Mouse (Mus musculus) heart, embryonic 12.5 days (tissue): ENCODE data around the gene Ccnl2. TPM values are rescaled to one million over a fixed set of nuclear protein-coding genes. Genes with fewer than 3 reads are reported as not detected.
A peak's percentile ranks its signal among the peaks of the same experiment; 100 is the strongest.

Experiments used
- ATAC-seq: fragments of 200-750 bp; cut with Nextera tagmentation; 2 replicates; pipeline ENCODE4 v1.8.0; 2017; ENCODE audit warnings: moderate TSS enrichment, moderate library complexity; ENCODE audit not compliant: insufficient number of reproducible peaks, low FRiP score
- H3K27ac ChIP-seq: fragments of 300-500 bp; sonication (generic); 2 replicates; pipeline ENCODE4 v1.5.1; 2016; ENCODE audit warnings: mild to moderate bottlenecking, moderate library complexity; ENCODE audit not compliant: poor library complexity, severe bottlenecking
- H3K27me3 ChIP-seq: fragments of 300-500 bp; sonication (generic); replicated peaks from 2 replicates; pipeline ENCODE4 v1.6.1; 2016; ENCODE audit warnings: mild to moderate bottlenecking, moderate library complexity
- H3K36me3 ChIP-seq: fragments of 300-500 bp; sonication (generic); 2 replicates; pipeline ENCODE4 v1.6.1; 2016; ENCODE audit warnings: mild to moderate bottlenecking, moderate library complexity
- H3K4me1 ChIP-seq: fragments of 300-500 bp; sonication (generic); replicated peaks from 2 replicates; pipeline ENCODE4 v1.6.1; 2016; ENCODE audit warnings: mild to moderate bottlenecking
- H3K4me2 ChIP-seq: fragments of 300-500 bp; sonication (generic); 2 replicates; pipeline ENCODE4 v1.6.1; 2016; ENCODE audit warnings: mild to moderate bottlenecking, moderate library complexity
- H3K4me3 ChIP-seq: fragments of 300-500 bp; sonication (generic); 2 replicates; pipeline ENCODE4 v1.5.1; 2016; ENCODE audit warnings: mild to moderate bottlenecking
- H3K9ac ChIP-seq: fragments of 300-500 bp; sonication (generic); 2 replicates; pipeline ENCODE4 v1.6.1; 2016; ENCODE audit warnings: mild to moderate bottlenecking, moderate library complexity
- H3K9me3 ChIP-seq: fragments of 300-500 bp; sonication (generic); replicated peaks from 2 replicates; pipeline ENCODE4 v1.6.1; 2016; ENCODE audit warnings: mild to moderate bottlenecking, moderate library complexity
- WGBS: fragments of 180-500 bp; shearing (Covaris S2); methylation state at CpG from one replicate; pipeline ENCODE4 v1.1.7; 2016; 5-methylcytosine and 5-hydroxymethylcytosine counted together
- polyA plus RNA-seq: library from polyadenylated mRNA; unstranded; fragments of >200 nt; fragmentation: Nextera tagmentation; extraction: Ambion mirVana; gene quantifications from 2 replicates; pipeline ENCODE4 v1.2.1, GENCODE M21; 2016

Gene Ccnl2
- polyA plus RNA-seq = 137 TPM in 2 replicates

- peak within 1 kb of the TSS; percentile 91 for H3K27ac ChIP-seq
- under 1% methylated on average over 60 of the region's 60 CpGs for WGBS
- peak; percentile 100 for ATAC-seq
- peaks cover 75% of the 10 kb centered on the region for H3K36me3 ChIP-seq
- H3K4me2 ChIP-seq = peak within 1 kb of the TSS; percentile 92
- H3K27me3 ChIP-seq = no peaks in the 10 kb centered on the region
- peaks cover 30% of the 10 kb centered on the region for H3K4me1 ChIP-seq
- H3K4me3 ChIP-seq = peak within 1 kb of the TSS; percentile 96
- no peaks in the 10 kb centered on the region for H3K9me3 ChIP-seq
- peak within 1 kb of the TSS; percentile 99 for H3K9ac ChIP-seq
These were observed at the start of gene Ccnl2 for GRCm38 (mm10) chr4:155811929-155812664. TSS of gene Ccnl2 (plus strand) at chr4:155812489.

- 66% methylated on average over 5 of the region's 5 CpGs for WGBS
- H3K4me3 ChIP-seq = peak overlapping the region; percentile 53
- H3K9me3 ChIP-seq = no peaks in the 10 kb centered on the region
- no peak overlapping the region for H3K27ac ChIP-seq
- ATAC-seq = no peak
- no peaks in the 10 kb centered on the region for H3K36me3 ChIP-seq
- H3K27me3 ChIP-seq = peaks cover 40% of the 10 kb centered on the region
- H3K4me1 ChIP-seq = peaks cover 13% of the 10 kb centered on the region
- peak overlapping the region; percentile 80; the same call in 1 of the 2 replicates for H3K9ac ChIP-seq
- H3K4me2 ChIP-seq = peak overlapping the region; percentile 78
These were observed 42.8 kb upstream of the Ccnl2 start for GRCm38 (mm10) chr4:155769496-155769879.

- Histone ChIP-seq H3K4me3 (peak overlapping the region; percentile 53), H3K4me1 (peaks cover 18% of the 10 kb centered on the region), H3K27me3 (peaks cover 41% of the 10 kb centered on the region), H3K36me3 (no peaks in the 10 kb centered on the region), H3K4me2 (peak overlapping the region; percentile 78), H3K9ac (peak overlapping the region; percentile 80), H3K27ac (peak overlapping the region; percentile 52), H3K9me3 (no peaks in the 10 kb centered on the region)
- WGBS = under 1% methylated on average over 39 of the region's 39 CpGs
- ATAC-seq = peak; percentile 90
These were observed 42.3 kb upstream of the Ccnl2 start for GRCm38 (mm10) chr4:155769880-155770512.

- ATAC-seq = no peak
- peaks cover 24% of the 10 kb centered on the region for H3K4me1 ChIP-seq
- no peak overlapping the region for H3K27ac ChIP-seq
- H3K36me3 ChIP-seq = no peaks in the 10 kb centered on the region
- peak overlapping the region; percentile 53 for H3K4me3 ChIP-seq
- H3K27me3 ChIP-seq = peaks cover 47% of the 10 kb centered on the region
- no peaks in the 10 kb centered on the region for H3K9me3 ChIP-seq
- H3K9ac ChIP-seq = peak overlapping the region; percentile 80
- peak overlapping the region; percentile 78 for H3K4me2 ChIP-seq
- 36% methylated on average over 24 of the region's 24 CpGs for WGBS
These were observed 41.7 kb upstream of the Ccnl2 start for GRCm38 (mm10) chr4:155770626-155771025.

- H3K4me1 ChIP-seq = peaks cover 33% of the 10 kb centered on the region
- H3K36me3 ChIP-seq = no peaks in the 10 kb centered on the region
- H3K4me3 ChIP-seq = no peak overlapping the region
- no peaks in the 10 kb centered on the region for H3K9me3 ChIP-seq
- H3K9ac ChIP-seq = no peak overlapping the region
- peaks cover 47% of the 10 kb centered on the region for H3K27me3 ChIP-seq
- H3K4me2 ChIP-seq = no peak overlapping the region
- WGBS = 66% methylated on average over 2 of the region's 2 CpGs
- no peak overlapping the region for H3K27ac ChIP-seq
- ATAC-seq = no peak
These were observed 40.6 kb upstream of the Ccnl2 start for GRCm38 (mm10) chr4:155771706-155772105.

- peaks cover 47% of the 10 kb centered on the region for H3K27me3 ChIP-seq
- H3K27ac ChIP-seq = no peak overlapping the region
- H3K36me3 ChIP-seq = no peaks in the 10 kb centered on the region
- no peak overlapping the region for H3K4me2 ChIP-seq
- WGBS = 81% methylated on average over 13 of the region's 13 CpGs
- no peak for ATAC-seq
- H3K4me1 ChIP-seq = peaks cover 40% of the 10 kb centered on the region
- H3K9ac ChIP-seq = no peak overlapping the region
- H3K9me3 ChIP-seq = no peaks in the 10 kb centered on the region
- H3K4me3 ChIP-seq = no peak overlapping the region
These were observed 39.5 kb upstream of the Ccnl2 start for GRCm38 (mm10) chr4:155772786-155773185.

GRCm38 (mm10) chr4:155773335-155774078, 38.8 kb upstream of the Ccnl2 start:
- Histone ChIP-seq H3K36me3 (no peaks in the 10 kb centered on the region), H3K27me3 (peaks cover 47% of the 10 kb centered on the region), H3K4me2 (peak overlapping the region; percentile 80), H3K4me3 (peak overlapping the region; percentile 41; the same call in 1 of the 2 replicates), H3K4me1 (peaks cover 44% of the 10 kb centered on the region), H3K27ac (no peak overlapping the region), H3K9me3 (no peaks in the 10 kb centered on the region), H3K9ac (no peak overlapping the region)
- no peak for ATAC-seq
- WGBS = 42% methylated on average over 5 of the region's 5 CpGs

- H3K4me1 ChIP-seq = peaks cover 44% of the 10 kb centered on the region
- H3K9me3 ChIP-seq = no peaks in the 10 kb centered on the region
- peak; percentile 66 for ATAC-seq
- WGBS = 2% methylated on average over 35 of the region's 35 CpGs
- peak within 1 kb of the TSS; percentile 62 for H3K9ac ChIP-seq
- peaks cover 47% of the 10 kb centered on the region for H3K27me3 ChIP-seq
- peak within 1 kb of the TSS; percentile 80 for H3K4me2 ChIP-seq
- H3K4me3 ChIP-seq = peak within 1 kb of the TSS; percentile 41
- H3K36me3 ChIP-seq = no peaks in the 10 kb centered on the region
- H3K27ac ChIP-seq = no peak within 1 kb of the TSS
These were observed 38.0 kb upstream of the Ccnl2 start, which contains the start of gene Vwa1 for GRCm38 (mm10) chr4:155774280-155774754. TSS of gene Vwa1 (minus strand) at chr4:155774698.

GRCm38 (mm10) chr4:155774971-155775740, 37.1 kb upstream of the Ccnl2 start:
- Histone ChIP-seq H3K4me1 (peaks cover 51% of the 10 kb centered on the region), H3K4me2 (peak overlapping the region; percentile 80; the same call in 1 of the 2 replicates), H3K4me3 (no peak overlapping the region; the same call in 1 of the 2 replicates), H3K36me3 (no peaks in the 10 kb centered on the region), H3K9me3 (no peaks in the 10 kb centered on the region), H3K27ac (no peak overlapping the region), H3K9ac (no peak overlapping the region), H3K27me3 (peaks cover 47% of the 10 kb centered on the region)
- 55% methylated on average over 9 of the region's 9 CpGs for WGBS
- ATAC-seq = no peak

- H3K27ac ChIP-seq = no peak overlapping the region
- 59% methylated on average over 3 of the region's 3 CpGs for WGBS
- peaks cover 52% of the 10 kb centered on the region for H3K4me1 ChIP-seq
- no peaks in the 10 kb centered on the region for H3K36me3 ChIP-seq
- H3K4me3 ChIP-seq = no peak overlapping the region
- H3K9me3 ChIP-seq = no peaks in the 10 kb centered on the region
- no peak overlapping the region for H3K4me2 ChIP-seq
- no peak overlapping the region for H3K9ac ChIP-seq
- ATAC-seq = no peak
- H3K27me3 ChIP-seq = peaks cover 42% of the 10 kb centered on the region
These were observed 36.4 kb upstream of the Ccnl2 start for GRCm38 (mm10) chr4:155775855-155776254.
